Mouse (Mus musculus) kidney, embryonic 14.5 days (tissue): ENCODE data around the gene Eef2k. TPM values are rescaled to one million over a fixed set of nuclear protein-coding genes. Genes with fewer than 3 reads are reported as not detected.

ENCODE experiments used
- ATAC-seq: fragments of 200-750 bp; cut with Nextera tagmentation; 2 replicates; pipeline ENCODE4 v1.8.0; 2017; ENCODE audit warnings: moderate number of reproducible peaks, mild to moderate bottlenecking, moderate TSS enrichment, moderate library complexity; ENCODE audit not compliant: low FRiP score, low TSS enrichment
- H3K27ac ChIP-seq: fragments of 300-500 bp; sonication (generic); 2 replicates; pipeline ENCODE4 v1.5.1; 2014; ENCODE audit warnings: low read depth, mild to moderate bottlenecking, low read length, moderate library complexity, mixed read lengths
- H3K27me3 ChIP-seq: fragments of 300-500 bp; sonication (generic); 2 replicates; pipeline ENCODE4 v1.6.1; 2014; ENCODE audit warnings: mild to moderate bottlenecking, low read length; ENCODE audit not compliant: control insufficient read depth, insufficient read depth
- H3K36me3 ChIP-seq: fragments of 300-500 bp; sonication (generic); 2 replicates; pipeline ENCODE4 v1.6.1; 2014; ENCODE audit warnings: low read length, mixed read lengths; ENCODE audit not compliant: control insufficient read depth, insufficient read depth
- H3K4me1 ChIP-seq: fragments of 300-500 bp; sonication (generic); 2 replicates; pipeline ENCODE4 v1.6.1; 2014; ENCODE audit warnings: low read length, mixed read lengths; ENCODE audit not compliant: control insufficient read depth, insufficient read depth
- H3K4me2 ChIP-seq: fragments of 300-500 bp; sonication (generic); replicated peaks from 2 replicates; pipeline ENCODE4 v1.6.1; 2014; ENCODE audit warnings: low read depth, mild to moderate bottlenecking, low read length
- H3K4me3 ChIP-seq: fragments of 300-500 bp; sonication (generic); 2 replicates; pipeline ENCODE4 v1.5.1; 2014; ENCODE audit warnings: mild to moderate bottlenecking, low read length
- H3K9ac ChIP-seq: fragments of 300-500 bp; sonication (generic); 2 replicates; pipeline ENCODE4 v1.6.1; 2014; ENCODE audit warnings: low read depth, mild to moderate bottlenecking, low read length, moderate library complexity
- H3K9me3 ChIP-seq: fragments of 300-500 bp; sonication (generic); 2 replicates; pipeline ENCODE4 v1.6.1; 2016; ENCODE audit warnings: low read length; ENCODE audit not compliant: control insufficient read depth
- WGBS: fragments of 180-500 bp; shearing (Covaris S2); extraction: QIAGEN DNeasy Blood & Tissue Kit; methylation state at CpG from one replicate; pipeline ENCODE4 v1.1.7; 2014; 5-methylcytosine and 5-hydroxymethylcytosine counted together
- polyA plus RNA-seq: library from polyadenylated mRNA; unstranded; fragments of >200 nt; fragmentation: Nextera tagmentation; extraction: Ambion mirVana; gene quantifications from 2 replicates; pipeline ENCODE4 v1.2.1, GENCODE M21; 2014

Eef2k gene
- polyA plus RNA-seq, 1 experiment from 2014 or later = 8.6 TPM

DNA sequence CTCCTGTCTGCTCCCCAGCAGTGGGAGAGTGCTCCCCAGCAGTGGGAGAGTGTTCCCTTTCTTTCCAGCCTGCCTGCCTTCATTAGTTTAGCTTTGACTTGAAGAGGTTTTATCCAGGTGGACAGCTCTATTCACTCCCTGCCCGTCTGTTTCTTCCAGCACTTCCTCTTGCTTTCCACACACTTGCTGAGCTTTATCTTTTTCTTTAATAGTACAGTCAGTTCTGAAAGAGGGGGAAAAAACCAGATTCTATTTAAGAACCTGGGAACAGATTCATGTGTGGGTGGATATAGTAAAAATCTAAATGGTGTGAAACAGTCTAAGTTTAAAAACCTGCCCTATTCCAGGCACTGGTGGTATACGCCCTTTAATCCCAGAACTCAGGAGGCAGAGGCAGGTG lies 17.5 kb upstream of the Eef2k start:
- Histone ChIP-seq H3K27me3 (no peaks in the 10 kb centered on the region), H3K4me2 (no peak overlapping the region), H3K4me3 (no peak overlapping the region), H3K9me3 (no peaks in the 10 kb centered on the region), H3K4me1 (no peaks in the 10 kb centered on the region), H3K27ac (no peak overlapping the region), H3K9ac (no peak overlapping the region), H3K36me3 (no peaks in the 10 kb centered on the region)
- ATAC-seq = no peak
- 77% methylated on average over 2 of the region's 2 CpGs for WGBS

DNA sequence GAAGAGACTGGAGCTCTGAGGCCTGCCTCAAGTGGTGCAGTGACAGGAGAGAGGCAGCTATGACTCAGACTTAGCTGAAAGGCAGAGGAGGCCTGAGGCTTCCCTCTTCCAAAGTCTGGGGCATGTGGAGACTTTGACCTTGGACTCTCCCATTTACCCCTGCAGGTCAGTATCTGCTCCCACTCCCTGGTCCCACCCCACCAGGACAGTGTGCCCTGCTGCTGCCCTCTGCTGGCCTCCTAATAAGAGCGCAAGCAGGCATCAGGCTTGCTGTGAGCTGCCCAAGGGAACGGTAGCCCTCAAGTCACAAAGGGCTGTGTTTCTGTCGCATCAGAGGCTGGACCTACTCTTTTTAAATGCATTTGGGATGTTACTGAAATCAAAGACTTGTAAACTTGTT lies 16.2 kb upstream of the Eef2k start:
- Histone ChIP-seq H3K4me3 (no peak overlapping the region), H3K4me2 (no peak overlapping the region), H3K9ac (no peak overlapping the region), H3K4me1 (0 out of 2 replicates have a peak, but pooled peaks cover 5% of the 10 kb centered on the region), H3K27me3 (no peaks in the 10 kb centered on the region), H3K36me3 (no peaks in the 10 kb centered on the region), H3K9me3 (no peaks in the 10 kb centered on the region), H3K27ac (no peak overlapping the region)
- no peak for ATAC-seq
- 17% methylated on average over 3 of the region's 3 CpGs for WGBS

DNA sequence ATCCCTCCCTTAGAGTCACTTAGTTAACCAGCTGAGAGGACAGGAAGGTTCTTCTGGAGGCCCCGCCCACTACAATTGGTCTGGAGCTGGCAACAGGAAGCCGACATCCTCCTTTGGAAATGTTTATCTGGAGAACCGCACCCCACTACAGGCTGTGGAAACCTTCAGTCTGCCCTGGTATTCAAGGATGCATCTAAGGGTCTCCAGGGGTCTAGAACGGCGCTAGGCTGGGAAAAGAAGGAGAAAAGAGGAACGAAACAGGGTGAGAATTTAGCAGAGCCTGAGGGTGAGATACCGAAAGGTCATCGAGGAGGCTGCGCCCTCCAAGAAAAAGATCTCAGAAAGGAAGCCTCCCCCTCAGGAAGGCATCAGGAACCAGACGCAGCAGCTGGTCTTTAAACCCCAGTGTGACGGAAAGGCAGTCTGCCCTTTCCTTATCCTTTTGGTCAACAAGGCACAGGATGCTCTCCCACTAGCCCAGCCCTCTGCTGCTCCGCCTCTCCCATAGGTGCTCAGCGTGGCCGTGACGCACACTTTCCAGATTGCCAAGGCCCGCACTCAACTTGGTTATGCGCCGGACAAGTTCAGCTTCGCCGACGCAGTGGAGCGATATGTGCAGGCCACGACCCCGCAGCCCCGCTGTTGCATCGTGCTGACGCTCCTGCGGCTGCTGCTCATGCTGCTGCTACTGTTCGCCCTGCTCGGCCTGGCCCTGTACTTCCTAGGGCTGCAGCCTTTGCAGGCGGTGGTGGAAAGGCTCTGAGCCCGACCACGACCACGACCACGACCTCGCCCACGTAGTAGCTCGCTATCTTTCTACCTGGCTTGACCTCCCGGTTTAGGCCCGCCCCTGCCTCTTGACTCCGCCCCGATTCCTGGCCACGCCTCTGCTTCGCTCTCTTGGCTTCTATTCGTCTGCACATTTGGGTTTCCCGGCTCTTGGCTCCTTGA lies 11.9 kb upstream of the Eef2k start:
- peak overlapping the region; percentile 71 for H3K27ac ChIP-seq
- no peaks in the 10 kb centered on the region for H3K36me3 ChIP-seq
- H3K4me2 ChIP-seq = peak overlapping the region; percentile 94
- 0 out of 2 replicates have a peak, but pooled peaks cover 9% of the 10 kb centered on the region for H3K4me1 ChIP-seq
- ATAC-seq = peak; percentile 22; the same call in 1 of the 2 replicates
- no peaks in the 10 kb centered on the region for H3K27me3 ChIP-seq
- peak overlapping the region; percentile 70 for H3K4me3 ChIP-seq
- 2% methylated on average over 46 of the region's 46 CpGs for WGBS
- peak overlapping the region; percentile 64 for H3K9ac ChIP-seq
- no peaks in the 10 kb centered on the region for H3K9me3 ChIP-seq

DNA sequence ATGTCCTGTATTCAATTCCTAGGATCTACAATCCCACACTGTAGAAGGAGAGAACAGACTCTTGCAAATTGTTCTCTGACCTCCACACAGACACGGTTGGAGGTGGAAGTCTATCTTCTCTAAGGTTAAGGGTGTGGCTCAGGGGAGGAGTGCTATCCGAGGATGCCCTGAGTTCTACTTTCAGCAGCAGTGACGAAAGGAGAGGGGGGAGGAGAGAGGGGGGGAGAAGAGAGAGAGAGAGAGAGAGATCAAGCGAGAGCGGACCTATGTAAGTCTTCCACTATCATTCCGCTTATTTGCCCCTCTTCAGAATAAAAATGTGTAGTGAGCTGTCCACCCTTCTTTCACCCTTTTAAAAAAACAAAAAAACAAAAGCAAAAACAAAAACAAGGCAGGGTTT lies 8.2 kb upstream of the Eef2k start:
- ATAC-seq = no peak
- no peaks in the 10 kb centered on the region for H3K9me3 ChIP-seq
- H3K36me3 ChIP-seq = no peaks in the 10 kb centered on the region
- 47% methylated on average over 6 of the region's 6 CpGs for WGBS
- H3K27ac ChIP-seq = no peak overlapping the region
- no peaks in the 10 kb centered on the region for H3K27me3 ChIP-seq
- H3K4me1 ChIP-seq = 0 out of 2 replicates have a peak, but pooled peaks cover 9% of the 10 kb centered on the region
- H3K9ac ChIP-seq = no peak overlapping the region
- peak overlapping the region; percentile 59 for H3K4me2 ChIP-seq
- peak overlapping the region; percentile 70 for H3K4me3 ChIP-seq

DNA sequence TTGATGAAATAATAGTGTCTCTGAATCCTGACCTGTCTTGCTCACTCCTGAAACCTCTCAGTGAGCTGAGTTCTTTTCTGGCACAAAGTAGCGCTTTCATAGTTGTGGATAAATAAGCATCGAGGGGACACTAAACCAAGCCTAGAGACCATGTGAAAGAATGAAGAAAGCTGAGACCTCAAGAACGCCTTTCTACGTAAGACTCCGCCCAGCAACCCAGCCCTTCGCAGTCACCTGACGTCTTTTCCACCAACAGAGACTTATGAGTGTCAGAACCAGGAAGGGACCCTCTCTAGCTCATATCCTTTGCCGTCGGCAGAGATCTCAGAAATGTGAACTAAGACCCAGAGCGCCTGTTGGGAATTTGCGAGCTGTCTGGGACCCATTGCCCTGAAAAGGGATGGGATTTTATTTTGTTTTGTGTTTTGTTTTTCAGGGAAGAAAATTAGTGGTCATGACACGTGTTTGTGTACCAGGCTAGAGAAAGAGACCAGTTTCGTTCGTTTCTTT lies 7.7 kb upstream of the Eef2k start:
- Histone ChIP-seq H3K4me2 (peak overlapping the region; percentile 59), H3K9me3 (no peaks in the 10 kb centered on the region), H3K36me3 (no peaks in the 10 kb centered on the region), H3K27me3 (no peaks in the 10 kb centered on the region), H3K27ac (peak overlapping the region; percentile 47; the same call in 1 of the 2 replicates), H3K4me1 (0 out of 2 replicates have a peak, but pooled peaks cover 9% of the 10 kb centered on the region), H3K4me3 (peak overlapping the region; percentile 70), H3K9ac (peak overlapping the region; percentile 52; the same call in 1 of the 2 replicates)
- 8% methylated on average over 14 of the region's 14 CpGs for WGBS
- peak; percentile 76 for ATAC-seq

DNA sequence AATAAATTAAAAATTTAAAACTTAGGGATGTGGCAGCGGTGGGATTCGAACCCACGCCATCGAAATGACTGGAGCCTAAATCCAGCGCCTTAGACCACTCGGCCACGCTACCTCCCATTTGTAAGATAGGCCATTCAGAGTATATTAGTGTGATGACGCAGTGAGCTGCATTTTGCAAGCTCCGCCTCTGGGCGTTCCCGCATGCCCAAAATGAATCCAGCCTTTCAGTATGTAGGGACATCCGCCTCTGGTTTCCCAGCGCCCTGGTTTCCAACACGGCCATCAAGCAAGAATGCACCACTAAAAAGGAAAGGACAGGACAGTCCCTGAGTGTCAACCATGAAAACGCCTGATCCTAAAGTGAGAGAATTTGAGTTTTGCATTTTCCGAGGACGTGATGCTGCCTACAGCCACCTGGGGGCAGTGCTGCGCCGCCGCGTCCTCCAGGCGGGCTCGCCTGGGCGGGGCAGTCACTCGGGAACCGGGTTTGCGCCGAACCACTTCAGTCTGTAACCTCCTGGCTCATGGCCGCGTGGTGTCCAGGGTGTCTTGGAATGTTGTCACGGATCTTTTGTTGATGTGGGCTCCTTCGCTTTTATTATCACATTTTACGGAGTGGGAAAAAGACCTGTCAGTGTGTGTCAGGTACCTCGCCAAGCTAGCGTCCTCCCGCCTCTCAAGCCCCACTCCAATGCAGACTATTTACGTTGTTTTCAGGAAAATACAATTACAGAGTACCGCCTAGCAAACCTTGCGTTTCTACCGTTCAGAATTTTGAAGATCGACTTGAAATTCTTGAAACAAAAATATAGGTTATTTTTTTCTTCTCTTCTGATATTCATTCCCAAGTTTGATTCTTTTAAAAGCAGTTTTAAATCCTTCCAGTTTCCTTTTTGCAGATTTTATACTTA lies 6.9 kb upstream of the Eef2k start:
- no peaks in the 10 kb centered on the region for H3K36me3 ChIP-seq
- peak overlapping the region; percentile 51; the same call in 1 of the 2 replicates for H3K27ac ChIP-seq
- H3K9me3 ChIP-seq = no peaks in the 10 kb centered on the region
- H3K9ac ChIP-seq = peak overlapping the region; percentile 57
- peak overlapping the region; percentile 70 for H3K4me3 ChIP-seq
- peak overlapping the region; percentile 59 for H3K4me2 ChIP-seq
- 0 out of 2 replicates have a peak, but pooled peaks cover 6% of the 10 kb centered on the region for H3K4me1 ChIP-seq
- under 1% methylated on average over 41 of the region's 41 CpGs for WGBS
- peak; percentile 86 for ATAC-seq
- H3K27me3 ChIP-seq = no peaks in the 10 kb centered on the region

DNA sequence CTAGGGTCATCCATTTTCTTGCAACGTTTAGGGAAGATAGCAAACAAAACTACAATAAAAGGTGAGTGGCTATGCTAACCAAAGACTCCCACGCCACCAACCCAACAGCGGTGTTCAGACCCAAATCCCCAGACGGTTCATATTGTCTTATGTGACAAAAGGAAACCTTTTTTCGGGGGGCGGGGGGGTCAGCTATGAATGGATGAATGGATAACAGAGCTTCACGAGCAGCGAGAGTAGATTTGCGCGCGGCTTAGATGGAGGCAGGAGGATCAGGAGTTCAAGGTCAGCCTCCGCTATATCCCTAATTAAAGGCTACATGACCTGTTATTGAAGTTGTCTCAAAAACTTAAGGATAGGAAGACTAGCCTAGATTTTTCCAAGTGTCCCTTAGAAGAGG lies 6.3 kb upstream of the Eef2k start:
- Histone ChIP-seq H3K27ac (no peak overlapping the region), H3K4me1 (0 out of 2 replicates have a peak, but pooled peaks cover 5% of the 10 kb centered on the region), H3K9me3 (no peaks in the 10 kb centered on the region), H3K27me3 (no peaks in the 10 kb centered on the region), H3K4me3 (peak overlapping the region; percentile 70), H3K36me3 (no peaks in the 10 kb centered on the region), H3K9ac (no peak overlapping the region; the same call in 1 of the 2 replicates), H3K4me2 (peak overlapping the region; percentile 59)
- ATAC-seq = no peak
- WGBS = 7% methylated on average over 12 of the region's 12 CpGs

DNA sequence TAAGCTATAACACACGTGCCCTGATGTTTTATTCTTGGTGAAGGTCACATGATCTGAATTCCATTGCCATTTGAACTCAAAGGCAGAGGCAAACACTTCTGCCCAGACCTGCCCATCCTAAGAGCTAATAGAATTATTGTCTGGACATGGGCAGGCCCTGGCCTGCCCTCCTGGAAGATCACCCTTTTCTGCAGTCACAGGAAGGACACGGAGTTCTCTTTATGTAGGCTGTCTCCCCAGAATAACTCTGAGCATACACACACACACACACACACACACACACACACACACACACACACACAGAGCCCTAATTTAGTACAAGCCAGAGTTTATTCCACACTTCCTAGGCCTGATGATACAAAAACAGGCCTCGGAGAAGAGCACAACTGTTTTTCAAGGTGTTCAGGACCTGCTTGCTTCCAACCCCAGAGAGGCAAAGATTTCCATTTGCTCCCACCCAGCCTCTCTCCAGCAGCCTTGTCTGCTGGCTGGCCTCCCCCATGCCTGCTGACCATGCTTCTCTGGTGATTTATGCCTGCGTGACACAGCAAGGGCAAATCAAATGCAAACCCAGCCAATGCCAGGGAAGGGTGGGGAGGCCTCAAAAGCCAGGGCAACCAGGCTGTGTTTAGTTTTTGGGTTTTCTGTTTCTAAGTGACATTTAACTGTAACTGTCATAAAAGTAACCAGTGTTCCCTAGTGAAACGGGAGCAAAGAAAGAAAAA lies 4.0 kb upstream of the Eef2k start:
- Histone ChIP-seq H3K4me2 (no peak overlapping the region), H3K27me3 (no peaks in the 10 kb centered on the region), H3K9me3 (no peaks in the 10 kb centered on the region), H3K27ac (0 out of 2 replicates have a peak overlapping the region, but pooled peaks have one; percentile 11), H3K36me3 (no peaks in the 10 kb centered on the region), H3K9ac (no peak overlapping the region), H3K4me3 (no peak overlapping the region), H3K4me1 (0 out of 2 replicates have a peak, but pooled peaks cover 3% of the 10 kb centered on the region)
- ATAC-seq = no peak
- 41% methylated on average over 5 of the region's 5 CpGs for WGBS
